Mouse (Mus musculus): ENCODE results near the gene Fgf23.

DNA sequence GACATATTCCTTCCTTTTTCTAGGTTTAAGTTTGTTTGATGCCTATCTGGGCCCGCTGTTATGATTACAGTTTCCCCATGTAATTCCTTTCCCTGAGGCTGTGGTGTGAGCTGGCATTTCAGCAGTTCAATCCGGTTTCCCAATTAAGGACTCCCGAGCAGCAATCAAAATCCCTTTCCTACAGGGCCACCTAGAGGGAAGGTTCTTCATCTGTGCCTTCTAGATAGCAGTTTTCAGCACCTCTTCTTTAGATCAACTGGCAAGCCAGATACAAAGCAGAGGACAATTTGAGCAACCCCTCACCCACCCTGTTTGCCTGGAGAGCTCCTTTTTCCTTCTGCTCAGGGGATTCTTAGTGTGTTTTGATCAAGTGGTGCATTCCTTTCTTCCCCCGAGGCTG is 14.0 kb downstream of the Fgf23 start:
- TF ChIP-seq CTCF (conservative IDR thresholded peaks at IDR 0.05; ENCODE audit: insufficient read depth, insufficient read length, low read depth, low read length) (no peak), POLR2A (IDR thresholded peaks at IDR 0.05; ENCODE audit: low read depth, low read length) (no peak)
